Mouse (Mus musculus): Measurements from ENCODE around the gene Kncn. TPM values are rescaled to one million over a fixed set of nuclear protein-coding genes. Genes with fewer than 3 reads are reported as not detected.

Kncn gene
- polyA plus RNA-seq, 1 experiment from 2014 or later, result not detected

Other genes with a start within 250 kb of the Kncn start
- not detected in 2 replicates for gene Cyp4b1, start 236.7 kb upstream of the Kncn start, polyA plus RNA-seq (2014; fragmentation: Nextera tagmentation; extraction: Ambion mirVana)
- gene Efcab14, start 146.7 kb upstream of the Kncn start, polyA plus RNA-seq (2014; fragmentation: Nextera tagmentation; extraction: Ambion mirVana), result 44.3 and 48.5 TPM in 2 replicates
- gene Tex38, start 103.4 kb upstream of the Kncn start, polyA plus RNA-seq (2014; fragmentation: Nextera tagmentation; extraction: Ambion mirVana), result 0.32 and 0.65 TPM in 2 replicates
- gene Atpaf1, start 99.6 kb upstream of the Kncn start, polyA plus RNA-seq (2014; fragmentation: Nextera tagmentation; extraction: Ambion mirVana), result 58.7 and 63.3 TPM in 2 replicates
- 5.8 and 6.0 TPM in 2 replicates for gene Mob3c, start 56.3 kb upstream of the Kncn start, polyA plus RNA-seq (2014; fragmentation: Nextera tagmentation; extraction: Ambion mirVana)
- 23.2 and 26.1 TPM in 2 replicates for gene Mknk1, start 45.2 kb upstream of the Kncn start, polyA plus RNA-seq (2014; fragmentation: Nextera tagmentation; extraction: Ambion mirVana)
- gene 6430628N08Rik, start 6.3 kb downstream of the Kncn start, polyA plus RNA-seq (2014; fragmentation: Nextera tagmentation; extraction: Ambion mirVana), result 0.27 and 0.44 TPM in 2 replicates
- gene Dmbx1, start 55.5 kb downstream of the Kncn start, polyA plus RNA-seq (2014; fragmentation: Nextera tagmentation; extraction: Ambion mirVana), result 0.14 and 0.27 TPM in 2 replicates
- gene Faah, start 133.5 kb downstream of the Kncn start, polyA plus RNA-seq (2014; fragmentation: Nextera tagmentation; extraction: Ambion mirVana), result 0.35 and 0.55 TPM in 2 replicates
- 16.9 and 20.0 TPM in 2 replicates for gene Nsun4, start 169.5 kb downstream of the Kncn start, polyA plus RNA-seq (2014; fragmentation: Nextera tagmentation; extraction: Ambion mirVana)
- gene Uqcrh, start 190.7 kb downstream of the Kncn start, polyA plus RNA-seq (2014; fragmentation: Nextera tagmentation; extraction: Ambion mirVana), result 470 and 488 TPM in 2 replicates
- gene Lrrc41, start 190.9 kb downstream of the Kncn start, polyA plus RNA-seq (2014; fragmentation: Nextera tagmentation; extraction: Ambion mirVana), result 81.4 and 81.6 TPM in 2 replicates
- 66.0 and 69.8 TPM in 2 replicates for gene Rad54l, start 239.3 kb downstream of the Kncn start, polyA plus RNA-seq (2014; fragmentation: Nextera tagmentation; extraction: Ambion mirVana)
- gene Pomgnt1, start 239.4 kb downstream of the Kncn start, polyA plus RNA-seq (2014; fragmentation: Nextera tagmentation; extraction: Ambion mirVana), result 57.0 and 62.4 TPM in 2 replicates

All from limb, embryonic 11.5 days (tissue).